Mouse (Mus musculus) v-Abl transformed pro-B cells (cell line): Measurements from ENCODE around the gene Dync2li1.

Experiments used
- in situ Hi-C, 2 experiments: fragments of 400-800 bp; cut with MboI; formaldehyde crosslinking; loops; one replicate each; pipeline ENCODE4 v1.15.1; 2025; ENCODE audit not compliant: unreplicated experiment in 2 of 2

Gene Dync2li1

GRCm38 (mm10) chr17:84677595-84677994 is 51.3 kb downstream of the Dync2li1 start:
- in situ Hi-C loops: loop anchor here (25.0 kb wide), 1 partner anchor 960 kb away; no protein-coding TSS in a partner anchor

GRCm38 (mm10) chr17:84681670-84682069 is 55.4 kb downstream of the Dync2li1 start:
- in situ Hi-C loops: loop anchor here (25.0 kb wide), 1 partner anchor 956 kb away; no protein-coding TSS in a partner anchor

GRCm38 (mm10) chr17:84682734-84683717 is 56.7 kb downstream of the Dync2li1 start, which contains the start of gene Abcg5:
TSS of gene Abcg5 (minus strand) at chr17:84683011.
- in situ Hi-C loops: loop anchor here (25.0 kb wide), 1 partner anchor 954 kb away; no protein-coding TSS in a partner anchor

GRCm38 (mm10) chr17:84684284-84684683 is 58.0 kb downstream of the Dync2li1 start:
- in situ Hi-C loops: loop anchor here (25.0 kb wide), 1 partner anchor 953 kb away; no protein-coding TSS in a partner anchor

- in situ Hi-C loops: loop anchor here (25.0 kb wide), 1 partner anchor 952 kb away; no protein-coding TSS in a partner anchor
Measured at GRCm38 (mm10) chr17:84685286-84685685, 59.0 kb downstream of the Dync2li1 start.

GRCm38 (mm10) chr17:84687994-84688393 is 61.7 kb downstream of the Dync2li1 start:
- in situ Hi-C loops: loop anchor here (25.0 kb wide), 1 partner anchor 949 kb away; no protein-coding TSS in a partner anchor

GRCm38 (mm10) chr17:84688834-84689233 is 62.5 kb downstream of the Dync2li1 start:
- in situ Hi-C loops: loop anchor here (25.0 kb wide), 1 partner anchor 948 kb away; no protein-coding TSS in a partner anchor

- in situ Hi-C loops: loop anchor here (25.0 kb wide), 1 partner anchor 948 kb away; no protein-coding TSS in a partner anchor
Measured at GRCm38 (mm10) chr17:84689316-84689715, 63.0 kb downstream of the Dync2li1 start.

GRCm38 (mm10) chr17:84690111-84690510 is 63.8 kb downstream of the Dync2li1 start:
- in situ Hi-C loops: loop anchor here (25.0 kb wide), 1 partner anchor 947 kb away; no protein-coding TSS in a partner anchor

- in situ Hi-C loops: loop anchor here (25.0 kb wide), 1 partner anchor 944 kb away; no protein-coding TSS in a partner anchor
Measured at GRCm38 (mm10) chr17:84693741-84694140, 67.4 kb downstream of the Dync2li1 start.

GRCm38 (mm10) chr17:84696537-84696936 is 70.2 kb downstream of the Dync2li1 start:
- in situ Hi-C loops: loop anchor here (25.0 kb wide), 1 partner anchor 941 kb away; no protein-coding TSS in a partner anchor

- in situ Hi-C loops: loop anchor here (25.0 kb wide), 1 partner anchor 939 kb away; no protein-coding TSS in a partner anchor
Measured at GRCm38 (mm10) chr17:84698727-84699126, 72.4 kb downstream of the Dync2li1 start.
